Mouse (Mus musculus) effector memory CD4-positive, alpha-beta T cell, adult 5 months (primary cell): ENCODE results near the gene Hmga1b. TPM values are rescaled to one million over a fixed set of nuclear protein-coding genes. Genes with fewer than 3 reads are reported as not detected.

ENCODE experiments used
- polyA plus RNA-seq: library from polyadenylated mRNA; unstranded; fragments of 100-300 nt; shearing (Covaris generic); gene quantifications from one replicate; pipeline ENCODE4 v1.2.1, GENCODE M21; 2017

Gene Hmga1b
- 15.1 TPM for polyA plus RNA-seq

DNA sequence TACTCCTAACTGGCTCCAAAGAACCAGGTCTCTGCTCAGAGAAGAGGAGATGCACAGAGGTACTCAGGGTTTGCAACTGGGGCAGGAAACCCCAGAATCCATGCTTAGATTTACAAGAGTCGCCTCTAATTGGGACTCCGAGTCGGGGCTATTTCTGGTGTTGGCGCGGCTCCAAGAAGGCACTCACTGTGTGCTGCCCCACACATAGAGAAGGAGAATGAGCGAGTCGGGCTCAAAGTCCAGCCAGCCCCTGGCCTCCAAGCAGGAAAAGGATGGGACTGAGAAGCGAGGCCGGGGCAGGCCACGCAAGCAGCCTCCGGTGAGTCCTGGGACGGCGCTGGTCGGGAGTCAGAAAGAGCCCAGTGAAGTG, at the start of gene Hmga1b:
TSS of gene Hmga1b (plus strand) at position 123 of the 370 bp plus-strand sequence.

DNA sequence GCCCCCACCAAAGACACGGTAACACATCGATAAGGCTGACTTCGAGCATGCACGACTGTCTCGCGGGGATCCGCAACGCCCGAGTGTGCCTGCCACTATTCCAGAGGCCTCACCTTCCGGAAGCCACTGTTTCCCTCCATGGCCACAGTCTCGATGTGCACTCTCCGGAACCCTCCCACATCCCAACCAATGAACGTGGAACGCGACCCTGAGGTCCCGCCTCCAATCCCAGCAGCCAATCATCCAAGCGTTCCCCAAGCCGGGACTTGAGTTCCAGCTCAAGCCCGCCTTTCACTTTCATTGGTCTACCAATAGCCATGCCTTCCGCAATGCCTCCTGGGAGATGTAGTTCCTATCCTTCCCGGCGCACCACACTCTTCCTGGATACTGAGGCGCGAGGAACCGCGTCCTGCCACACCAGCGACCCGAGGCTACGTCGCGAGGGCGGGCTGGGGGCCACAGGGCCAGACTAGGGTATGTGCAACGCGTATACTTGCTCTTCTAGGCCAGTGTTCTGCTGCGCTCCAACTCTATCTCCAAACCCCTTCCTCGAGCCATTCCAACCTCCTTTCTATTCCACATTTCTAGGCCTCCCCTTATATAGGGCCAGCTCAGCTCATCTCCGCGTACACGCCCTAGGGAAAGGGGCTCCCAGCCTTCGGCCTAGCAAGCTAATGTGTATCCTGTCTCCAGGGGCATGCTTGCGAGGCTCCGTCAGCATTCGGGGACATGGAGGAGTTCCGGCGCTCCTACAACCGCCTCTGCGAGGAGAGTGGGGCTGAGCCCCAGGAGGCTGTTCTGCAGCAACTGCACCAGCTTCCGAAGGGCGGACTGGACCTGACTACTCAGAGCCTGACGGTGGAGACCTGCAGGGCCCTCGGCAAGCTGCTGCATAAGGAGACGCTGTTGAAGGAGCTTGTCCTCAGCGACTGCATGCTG, 48.7 kb upstream of the Hmga1b start, which contains the start of the genes Cenpx and Lrrc45:
TSS of gene Cenpx (minus strand) at position 159 of the 939 bp plus-strand sequence.
TSS of gene Lrrc45 (plus strand) at position 346 of the 939 bp plus-strand sequence.

DNA sequence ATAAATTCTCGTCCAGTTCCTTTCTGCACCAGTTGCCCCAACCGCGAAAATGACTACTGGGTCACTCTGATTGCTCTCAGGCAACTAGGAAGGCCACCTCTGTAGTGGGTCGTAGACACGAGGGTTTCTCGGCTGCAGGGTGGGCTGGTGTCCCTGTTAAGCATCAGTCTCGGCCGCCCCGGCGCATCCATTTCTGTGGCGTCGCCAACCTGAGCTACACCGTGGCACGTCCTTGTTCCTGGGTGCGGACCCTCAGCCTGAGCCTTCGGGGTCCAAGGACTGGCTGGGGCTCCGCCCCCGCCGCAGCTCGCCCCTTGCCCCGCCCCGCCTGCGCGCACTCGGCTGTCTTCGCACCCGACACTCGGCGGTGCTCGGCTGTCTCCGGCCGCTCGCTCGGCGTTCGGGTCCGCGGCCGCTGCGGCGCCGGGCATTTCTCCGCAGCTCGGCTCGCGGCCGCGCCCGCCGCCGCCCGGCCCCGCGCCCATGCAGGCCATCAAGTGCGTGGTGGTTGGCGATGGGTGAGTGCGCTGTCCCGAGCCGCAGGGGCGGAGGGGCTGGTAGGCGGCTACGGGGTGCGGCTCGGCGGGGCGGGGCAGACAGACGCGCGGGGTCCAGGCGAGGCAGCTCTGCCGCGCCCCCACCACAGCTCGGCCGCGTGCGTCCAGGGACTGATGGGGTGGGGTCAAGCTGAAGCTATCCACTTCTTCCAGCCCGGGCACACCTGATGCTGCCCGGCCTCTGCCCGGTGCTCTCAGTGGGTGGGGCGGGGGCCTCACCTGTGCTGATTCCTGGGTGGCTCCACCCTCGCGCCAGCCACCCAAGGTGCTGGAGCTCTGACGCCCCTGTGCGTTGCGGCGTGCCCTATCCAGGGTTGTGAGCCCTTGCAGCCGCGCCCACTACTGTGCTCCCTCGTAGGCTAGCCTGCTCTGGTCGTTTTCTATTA, 41.2 kb upstream of the Hmga1b start, which contains the start of gene Rac3:
TSS of gene Rac3 (plus strand) at position 347 of the 943 bp plus-strand sequence.

DNA sequence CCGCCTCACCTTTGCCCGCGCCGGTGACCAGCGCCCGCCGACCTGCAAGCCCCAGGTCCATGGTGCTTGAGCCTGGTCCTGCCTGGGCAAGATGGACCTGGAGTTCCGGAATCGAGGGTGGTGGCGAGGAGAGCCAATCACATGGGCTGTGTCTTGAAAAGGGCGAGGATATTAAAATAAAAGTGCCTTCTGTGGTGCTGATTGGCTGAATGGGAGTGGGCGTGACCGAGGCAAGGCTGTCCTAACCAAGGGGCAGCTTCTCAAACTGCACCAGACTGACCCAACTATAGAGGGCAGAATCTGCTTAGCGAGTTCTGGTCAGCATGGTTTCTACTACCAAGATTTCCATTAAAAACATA, 35.4 kb upstream of the Hmga1b start, which contains the start of gene Dcxr:
TSS of gene Dcxr (minus strand) at position 113 of the 359 bp plus-strand sequence.

DNA sequence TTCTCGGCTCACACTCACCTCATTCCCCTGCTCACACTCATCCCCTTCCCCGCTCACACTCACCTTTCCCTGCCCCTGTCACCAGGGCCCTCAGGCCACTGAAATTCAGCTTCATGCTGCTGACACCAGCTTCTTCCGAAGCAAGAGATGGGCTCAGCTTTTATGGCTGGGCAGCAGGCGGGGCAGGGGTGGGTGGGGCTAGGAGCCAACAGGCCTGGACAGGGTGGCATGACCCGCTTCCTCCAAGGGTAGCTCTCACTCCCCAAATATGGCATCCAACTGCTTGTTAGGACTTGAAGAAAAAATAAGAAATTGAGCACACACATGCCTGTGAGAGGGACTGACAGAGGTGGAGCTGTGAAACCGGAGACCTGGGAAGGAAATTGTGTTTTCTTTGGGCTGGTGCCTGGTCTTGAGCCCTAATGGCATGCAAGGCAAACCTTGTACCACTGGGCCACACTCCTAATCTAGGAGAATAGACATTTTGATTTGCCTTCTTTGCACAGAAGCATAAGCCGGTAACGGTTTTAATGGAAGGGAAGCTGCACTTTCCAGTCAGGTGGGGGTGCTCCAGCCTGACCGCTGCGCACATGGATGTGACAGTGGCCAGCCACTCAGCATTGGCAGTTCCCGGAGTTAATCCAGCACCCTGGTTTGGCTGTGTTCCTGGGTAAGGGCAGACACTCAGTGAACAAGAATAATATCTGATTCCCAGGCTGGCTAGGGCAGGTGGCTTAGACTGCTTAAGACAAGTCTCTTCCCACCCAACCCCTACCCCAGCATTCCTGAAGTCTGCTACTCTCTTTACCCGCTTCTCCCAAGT, 30.5 kb upstream of the Hmga1b start, which contains the start of gene Cbr2:
TSS of gene Cbr2 (minus strand) at position 257 of the 823 bp plus-strand sequence.

DNA sequence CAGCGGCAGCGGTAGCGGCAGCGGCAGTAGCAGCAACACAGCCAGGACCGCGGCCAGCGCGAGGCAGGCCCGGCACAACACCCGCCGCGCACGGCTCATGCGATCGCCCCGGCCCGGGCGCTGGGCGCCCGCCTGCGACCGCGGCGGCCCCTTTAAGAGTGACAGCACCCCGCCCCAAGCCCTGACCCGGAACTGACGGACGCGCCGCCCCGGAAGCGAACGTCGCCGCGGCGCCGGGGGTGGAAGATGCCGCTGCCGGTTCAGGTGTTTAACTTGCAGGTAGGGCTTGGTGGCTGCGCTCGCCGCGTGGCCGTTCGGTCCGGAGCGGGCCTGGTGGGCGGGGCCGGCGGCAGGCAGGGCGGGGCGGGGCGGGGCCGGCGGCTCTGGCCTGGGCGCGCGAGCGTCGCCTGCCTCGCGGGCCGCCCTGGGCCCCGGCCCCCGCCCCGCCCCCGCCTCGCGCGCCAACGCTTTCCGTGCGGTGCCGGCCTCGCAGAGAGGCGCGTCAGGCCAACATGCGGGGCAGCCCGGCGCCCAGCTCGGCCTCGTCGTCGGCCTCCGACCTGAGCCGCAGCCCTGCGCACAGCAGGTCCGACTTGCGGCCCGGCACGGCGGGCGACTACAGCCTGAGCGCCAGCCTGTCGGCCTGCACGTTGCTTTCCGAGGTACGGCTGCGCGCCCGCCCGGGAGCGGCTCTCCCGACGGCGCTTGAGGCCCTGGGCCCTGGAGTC, 21.6 kb downstream of the Hmga1b start, which contains the start of the genes Rfng and Gps1:
TSS of gene Rfng (minus strand) at position 144 of the 728 bp plus-strand sequence.
TSS of gene Gps1 (plus strand) at position 209 of the 728 bp plus-strand sequence.

DNA sequence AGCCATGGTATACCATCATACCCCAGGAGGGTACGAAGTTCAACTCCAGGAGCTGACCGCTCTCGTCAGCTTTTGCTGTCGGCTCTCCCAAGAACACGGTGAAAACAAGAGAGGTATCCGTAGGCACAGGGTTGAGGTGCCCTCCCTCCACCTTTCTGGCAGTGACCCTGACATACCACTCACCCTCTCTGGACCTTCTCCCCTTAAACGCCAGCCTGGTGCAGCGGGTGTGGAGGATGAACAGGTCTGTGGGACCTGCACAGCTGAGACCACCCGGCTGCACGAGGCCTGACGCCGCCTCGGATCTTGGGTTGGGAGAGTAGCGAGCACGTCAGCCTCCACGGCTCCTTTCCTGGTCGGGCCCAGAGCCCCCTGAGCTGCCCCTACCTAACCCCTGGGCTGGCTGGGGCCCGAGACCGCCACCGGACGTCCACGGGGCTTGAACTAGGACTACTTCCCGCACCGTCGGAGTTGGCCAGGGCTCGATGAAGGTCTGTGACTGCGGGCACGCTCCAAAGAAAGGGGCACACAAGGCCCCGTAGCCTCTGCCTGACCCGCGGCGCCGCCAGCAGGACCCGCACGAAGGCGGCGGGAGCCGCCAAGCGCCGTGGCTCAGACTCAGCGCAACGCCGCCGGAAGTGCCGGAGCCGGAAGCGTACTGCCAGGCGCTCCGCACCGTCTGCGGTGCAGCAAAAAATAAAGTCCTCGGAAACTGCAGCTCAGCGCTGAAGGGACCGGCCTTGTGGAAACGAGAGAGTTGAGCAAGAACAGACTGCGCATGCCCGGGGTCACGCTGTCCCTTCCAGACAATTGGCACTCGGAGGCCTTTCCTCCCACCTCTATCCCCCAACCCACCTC, 33.4 kb downstream of the Hmga1b start, which contains the start of gene Dus1l:
TSS of gene Dus1l (minus strand) at position 648 of the 858 bp plus-strand sequence.

Other genes with a start within 250 kb of the Hmga1b start
- gene Gcgr, start 232.1 kb upstream of the Hmga1b start, polyA plus RNA-seq, result not detected
- 63.3 TPM for gene Mcrip1, start 213.1 kb upstream of the Hmga1b start, polyA plus RNA-seq
- gene Ppp1r27, start 211.7 kb upstream of the Hmga1b start, polyA plus RNA-seq, result not detected
- gene P4hb, start 189.5 kb upstream of the Hmga1b start, polyA plus RNA-seq, result 187 TPM
- 737 TPM for gene Arhgdia, start 181.2 kb upstream of the Hmga1b start, polyA plus RNA-seq
- gene Alyref, start 164.4 kb upstream of the Hmga1b start, polyA plus RNA-seq, result 275 TPM
- 80.0 TPM for gene Anapc11, start 164.4 kb upstream of the Hmga1b start, polyA plus RNA-seq
- not detected for gene Npb, start 154.3 kb upstream of the Hmga1b start, polyA plus RNA-seq
- gene Pcyt2, start 144.9 kb upstream of the Hmga1b start, polyA plus RNA-seq, result 159 TPM
- gene Sirt7, start 137.6 kb upstream of the Hmga1b start, polyA plus RNA-seq, result 158 TPM
- gene Mafg, start 129.2 kb upstream of the Hmga1b start, polyA plus RNA-seq, result 52.8 TPM
- gene Pycr1, start 119.0 kb upstream of the Hmga1b start, polyA plus RNA-seq, result 0.24 TPM
- not detected for gene Myadml2, start 114.6 kb upstream of the Hmga1b start, polyA plus RNA-seq
- not detected for gene Notum, start 101.6 kb upstream of the Hmga1b start, polyA plus RNA-seq
- 103 TPM for gene Aspscr1, start 89.8 kb upstream of the Hmga1b start, polyA plus RNA-seq
- gene Cenpx, start 49.1 kb upstream of the Hmga1b start, polyA plus RNA-seq, result 87.8 TPM
- gene Lrrc45, start 48.9 kb upstream of the Hmga1b start, polyA plus RNA-seq, result 52.6 TPM
- 0.70 TPM for gene Rac3, start 41.3 kb upstream of the Hmga1b start, polyA plus RNA-seq
- gene Dcxr, start 35.5 kb upstream of the Hmga1b start, polyA plus RNA-seq, result 11.1 TPM
- gene Cbr2, start 30.7 kb upstream of the Hmga1b start, polyA plus RNA-seq, result not detected
- 23.6 TPM for gene Rfng, start 21.4 kb downstream of the Hmga1b start, polyA plus RNA-seq
- gene Gps1, start 21.5 kb downstream of the Hmga1b start, polyA plus RNA-seq, result 79.8 TPM
- 40.0 TPM for gene Dus1l, start 33.6 kb downstream of the Hmga1b start, polyA plus RNA-seq
- gene Fasn, start 61.8 kb downstream of the Hmga1b start, polyA plus RNA-seq, result 50.6 TPM
- 0.21 TPM for gene Ccdc57, start 170.1 kb downstream of the Hmga1b start, polyA plus RNA-seq
- 21.0 TPM for gene Slc16a3, start 185.7 kb downstream of the Hmga1b start, polyA plus RNA-seq
- gene Csnk1d, start 228.5 kb downstream of the Hmga1b start, polyA plus RNA-seq, result 227 TPM